Mouse (Mus musculus): ENCODE data around the gene Zdhhc8. TPM values are rescaled to one million over a fixed set of nuclear protein-coding genes. Genes with fewer than 3 reads are reported as not detected.

Zdhhc8 gene
- total RNA-seq, 2 experiments from 2014 or later: 18.1 to 25.1 TPM

Small RNA genes within 50 kb of the gene (microRNA-seq; reads per million reads assigned to microRNA genes)
- 0 reads per million in 2 experiments for gene Gm24572
- 129 to 227 reads per million in 2 experiments for gene Mir1306

Other genes starting within 250 kb of the Zdhhc8 start
- 10 to 100 TPM; 41.8 to 42.0 TPM for gene Dgcr6, start 182.3 kb downstream of the Zdhhc8 start, total RNA-seq (2021)
- gene Prodh, start 144.9 kb downstream of the Zdhhc8 start, total RNA-seq (2021): 10 to 100 TPM; 12.3 to 17.9 TPM
- gene Rtn4r, start 107.5 kb downstream of the Zdhhc8 start, total RNA-seq (2021): 1 to 10 TPM; 3.6 to 5.5 TPM
- gene Ccdc188, start 17.3 kb downstream of the Zdhhc8 start, total RNA-seq (2021): not detected
- 10 to 100 TPM; 13.8 to 16.7 TPM for gene Trmt2a, start 13.5 kb upstream of the Zdhhc8 start, total RNA-seq (2021)
- 10 to 100 TPM; 36.3 to 42.5 TPM for gene Ranbp1, start 13.6 kb upstream of the Zdhhc8 start, total RNA-seq (2021)
- gene Gm49776, start 23.2 kb upstream of the Zdhhc8 start, total RNA-seq (2021): not detected
- gene Dgcr8, start 54.1 kb upstream of the Zdhhc8 start, total RNA-seq (2021): 10 to 100 TPM; 10.9 to 12.4 TPM
- gene Tango2, start 113.0 kb upstream of the Zdhhc8 start, total RNA-seq (2021): 100 to 1,000 TPM; 170 to 176 TPM
- gene Arvcf, start 113.0 kb upstream of the Zdhhc8 start, total RNA-seq (2021): 10 to 100 TPM; 13.1 to 15.1 TPM
- 10 to 100 TPM; 42.9 to 44.4 TPM for gene Txnrd2, start 191.2 kb upstream of the Zdhhc8 start, total RNA-seq (2021)
- gene Comt, start 191.7 kb upstream of the Zdhhc8 start, total RNA-seq (2021): 100 to 1,000 TPM; 123 to 141 TPM